Mouse (Mus musculus) stomach, postnatal 0 days (tissue): ENCODE data around the gene Trpm3. TPM values are rescaled to one million over a fixed set of nuclear protein-coding genes. Genes with fewer than 3 reads are reported as not detected.

Experiments used
- ATAC-seq: fragments of 200-750 bp; cut with Nextera tagmentation; 2 replicates; pipeline ENCODE4 v1.8.0; 2017; ENCODE audit not compliant: low FRiP score, low TSS enrichment
- DNase-seq: peaks from one replicate; pipeline ENCODE4 v3.0.0-alpha.2; 2016; ENCODE audit warnings: low spot score
- H3K27ac ChIP-seq: fragments of 300-500 bp; sonication (generic); replicated peaks from 2 replicates; pipeline ENCODE4 v1.5.1; 2014; ENCODE audit warnings: mild to moderate bottlenecking, control low read depth
- H3K27me3 ChIP-seq: fragments of 300-500 bp; sonication (generic); 2 replicates; pipeline ENCODE4 v1.6.1; 2014; ENCODE audit warnings: low read length; ENCODE audit not compliant: control insufficient read depth, insufficient read depth
- H3K36me3 ChIP-seq: fragments of 300-500 bp; sonication (generic); 2 replicates; pipeline ENCODE4 v1.6.1; 2014; ENCODE audit warnings: low read length, mixed read lengths; ENCODE audit not compliant: control insufficient read depth, insufficient read depth
- H3K4me1 ChIP-seq: fragments of 300-500 bp; sonication (generic); replicated peaks from 2 replicates; pipeline ENCODE4 v1.6.1; 2014; ENCODE audit warnings: antibody characterized with exemption; ENCODE audit not compliant: control insufficient read depth, insufficient read depth
- H3K4me2 ChIP-seq: fragments of 300-500 bp; sonication (generic); replicated peaks from 2 replicates; pipeline ENCODE4 v1.6.1; 2014; ENCODE audit warnings: low read depth, mild to moderate bottlenecking, control low read depth, moderate library complexity
- H3K4me3 ChIP-seq: fragments of 300-500 bp; sonication (generic); 2 replicates; pipeline ENCODE4 v1.5.1; 2014; ENCODE audit warnings: low read depth, low read length, control low read depth
- H3K9ac ChIP-seq: fragments of 300-500 bp; sonication (generic); 2 replicates; pipeline ENCODE4 v1.6.1; 2014; ENCODE audit warnings: mild to moderate bottlenecking, low read length, control low read depth, mixed read lengths
- H3K9me3 ChIP-seq: fragments of 300-500 bp; sonication (generic); 2 replicates; pipeline ENCODE4 v1.6.1; 2016; ENCODE audit warnings: low read length; ENCODE audit not compliant: control insufficient read depth
- CTCF ChIP-seq: IDR thresholded peaks from 2 replicates; pipeline ENCODE4 v1.5.1; 2016; ENCODE audit warnings: antibody characterized with exemption, low read depth, mild to moderate bottlenecking, moderate library complexity
- EP300 ChIP-seq: optimal IDR thresholded peaks from 2 replicates; pipeline ENCODE3; 2016; ENCODE audit warnings: antibody characterized with exemption
- whole genome bisulfite sequencing: fragments of 180-500 bp; shearing (Covaris S2); extraction: QIAGEN DNeasy Blood & Tissue Kit; methylation state at CpG from one replicate; pipeline ENCODE4 v1.1.7; 2014; 5-methylcytosine and 5-hydroxymethylcytosine counted together
- polyA plus RNA-seq: library from polyadenylated mRNA; unstranded; fragments of >200 nt; fragmentation: Nextera tagmentation; extraction: Ambion mirVana; gene quantifications from 2 replicates; pipeline ENCODE4 v1.2.1, GENCODE M21; 2015

Trpm3 gene
- polyA plus RNA-seq, 1 experiment from 2014 or later = 0.33 TPM

GRCm38 (mm10) chr19:22695423-22695822, 556.6 kb downstream of the Trpm3 start:
- no peaks in the 10 kb centered on the region for H3K4me1 ChIP-seq
- no peak overlapping the region for H3K4me2 ChIP-seq
- H3K9me3 ChIP-seq = no peaks in the 10 kb centered on the region
- WGBS = 32% methylated on average over 2 of the region's 2 CpGs
- H3K4me3 ChIP-seq = no peak overlapping the region
- no peak for DNase-seq
- H3K27me3 ChIP-seq = no peaks in the 10 kb centered on the region
- no peaks in the 10 kb centered on the region for H3K36me3 ChIP-seq
- TF ChIP-seq CTCF (no peak), EP300 (no peak)
- no peak overlapping the region for H3K9ac ChIP-seq
- H3K27ac ChIP-seq = no peak overlapping the region
- ATAC-seq = no peak

DNA sequence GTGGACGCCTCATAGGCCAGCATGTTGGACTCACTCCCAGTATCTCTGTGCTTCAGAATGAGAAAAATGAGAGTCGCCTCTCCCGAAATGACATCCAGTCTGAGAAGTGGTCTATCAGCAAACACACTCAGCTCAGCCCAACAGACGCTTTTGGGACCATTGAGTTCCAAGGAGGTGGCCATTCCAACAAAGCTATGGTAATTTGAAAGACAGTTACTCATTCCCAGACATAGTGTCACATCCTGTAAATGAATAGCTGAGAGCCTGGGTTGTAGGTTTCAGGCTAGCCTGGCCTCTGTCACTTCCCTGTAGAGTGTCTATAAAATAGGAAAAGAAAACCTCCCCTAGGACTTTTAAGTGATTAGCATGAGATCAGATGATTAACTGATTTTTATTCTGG, 559.9 kb downstream of the Trpm3 start:
- no peaks in the 10 kb centered on the region for H3K4me1 ChIP-seq
- H3K27ac ChIP-seq = no peak overlapping the region
- TF ChIP-seq CTCF (no peak), EP300 (no peak)
- ATAC-seq = no peak
- H3K4me2 ChIP-seq = no peak overlapping the region
- no peaks in the 10 kb centered on the region for H3K9me3 ChIP-seq
- H3K9ac ChIP-seq = no peak overlapping the region
- no peaks in the 10 kb centered on the region for H3K36me3 ChIP-seq
- WGBS = 89% methylated on average over 4 of the region's 4 CpGs
- H3K4me3 ChIP-seq = no peak overlapping the region
- DNase-seq = no peak
- H3K27me3 ChIP-seq = no peaks in the 10 kb centered on the region

GRCm38 (mm10) chr19:22700871-22701651, 562.2 kb downstream of the Trpm3 start:
- DNase-seq (no peak), ATAC-seq (no peak)
- no peak overlapping the region for H3K4me2 ChIP-seq
- no peaks in the 10 kb centered on the region for H3K36me3 ChIP-seq
- no peaks in the 10 kb centered on the region for H3K27me3 ChIP-seq
- no peaks in the 10 kb centered on the region for H3K9me3 ChIP-seq
- no peak overlapping the region for H3K9ac ChIP-seq
- WGBS = 53% methylated on average over 5 of the region's 5 CpGs
- TF ChIP-seq CTCF (no peak), EP300 (no peak)
- H3K4me3 ChIP-seq = no peak overlapping the region
- no peak overlapping the region for H3K27ac ChIP-seq
- H3K4me1 ChIP-seq = no peaks in the 10 kb centered on the region

GRCm38 (mm10) chr19:22703876-22704275, 565.0 kb downstream of the Trpm3 start:
- Histone ChIP-seq H3K4me1 (no peaks in the 10 kb centered on the region), H3K36me3 (no peaks in the 10 kb centered on the region), H3K27me3 (no peaks in the 10 kb centered on the region), H3K27ac (no peak overlapping the region), H3K4me3 (no peak overlapping the region), H3K9me3 (no peaks in the 10 kb centered on the region), H3K9ac (no peak overlapping the region), H3K4me2 (no peak overlapping the region)
- DNase-seq (no peak), ATAC-seq (no peak)
- 67% methylated on average over 6 of the region's 6 CpGs for WGBS
- TF ChIP-seq EP300 (no peak), CTCF (no peak)

DNA sequence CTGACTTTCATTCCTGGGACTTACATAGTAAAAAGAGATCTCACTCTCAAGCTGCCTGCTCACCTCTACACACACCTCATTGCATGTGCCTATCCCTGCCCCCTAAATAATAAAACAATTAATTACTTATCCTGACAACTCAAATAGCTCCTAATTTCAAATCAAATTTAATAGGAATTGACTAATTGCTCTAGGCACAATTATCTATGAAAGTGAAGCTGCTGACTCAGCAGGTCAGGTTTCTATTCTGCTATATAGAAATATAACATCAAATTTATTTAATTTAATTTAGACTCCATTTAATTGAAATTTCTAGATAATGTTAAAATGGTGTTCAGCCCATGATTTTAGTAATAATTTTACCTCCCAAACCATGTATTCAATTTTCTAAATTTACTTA, 566.6 kb downstream of the Trpm3 start:
- DNase-seq (no peak), ATAC-seq (no peak)
- Histone ChIP-seq H3K27ac (no peak overlapping the region), H3K36me3 (no peaks in the 10 kb centered on the region), H3K27me3 (no peaks in the 10 kb centered on the region), H3K9me3 (no peaks in the 10 kb centered on the region), H3K4me3 (no peak overlapping the region), H3K9ac (no peak overlapping the region), H3K4me1 (no peaks in the 10 kb centered on the region), H3K4me2 (no peak overlapping the region)
- TF ChIP-seq CTCF (no peak), EP300 (no peak)

DNA sequence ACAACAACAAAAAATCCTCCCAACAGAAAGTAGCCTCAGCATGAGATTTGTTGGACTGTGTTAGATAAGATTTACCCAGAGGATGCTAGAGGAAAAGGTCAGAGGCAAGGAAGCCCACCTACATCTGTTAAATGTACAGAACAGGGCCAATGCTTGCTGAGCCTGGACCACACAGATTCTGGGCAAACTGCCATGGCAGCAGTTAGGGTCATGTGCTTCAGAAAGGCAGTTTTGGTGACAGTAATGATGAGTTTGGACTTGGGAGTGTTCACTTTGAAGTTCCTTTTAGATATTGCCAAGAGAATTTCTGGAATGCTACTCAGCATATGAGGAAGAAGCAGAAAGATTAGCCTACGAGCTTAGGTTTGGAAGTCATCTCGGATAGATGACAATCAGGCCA, 580.2 kb downstream of the Trpm3 start:
- H3K4me2 ChIP-seq = no peak overlapping the region
- no peaks in the 10 kb centered on the region for H3K4me1 ChIP-seq
- no peaks in the 10 kb centered on the region for H3K27me3 ChIP-seq
- 42% methylated on average over 2 of the region's 2 CpGs for WGBS
- ATAC-seq (no peak), DNase-seq (no peak)
- H3K36me3 ChIP-seq = no peaks in the 10 kb centered on the region
- no peak overlapping the region for H3K9ac ChIP-seq
- no peak overlapping the region for H3K4me3 ChIP-seq
- H3K9me3 ChIP-seq = no peaks in the 10 kb centered on the region
- no peak overlapping the region for H3K27ac ChIP-seq
- TF ChIP-seq EP300 (no peak), CTCF (no peak)
